10 mouse cellular contexts compared by ENCODE assay signal in genomic region chr2:72499074-72499721, GRCm38 (mm10). TPM values are rescaled to one million over a fixed set of nuclear protein-coding genes. Genes with fewer than 3 reads are reported as not detected.
A peak's percentile ranks its signal among the peaks of the same experiment; 100 is the strongest.
DNase-seq lines count a peak whose midpoint lies in the region; ATAC-seq and TF ChIP-seq lines count a peak whose summit lies in the region.
"Had no signal": no experiment of that assay in that cellular context is flagged by ENCODE, and none has a peak within 500 bp of the region (broad histone marks: within the 10 kb centered on the region; RNA-seq: fewer than 3 reads in every experiment).

No protein-coding gene starts in this region.

- TF ChIP-seq EP300 in heart, adult 2 months (IDR thresholded peaks at IDR 0.05; ENCODE audit: insufficient read depth, low read depth, low read length), result no peak

- peak overlapping the region; percentile 49; the same call in 1 of the 2 replicates for H3K27ac ChIP-seq in heart, embryonic 10.5 days
- H3K27ac ChIP-seq in heart, adult 2 months, result no peak overlapping the region
- H3K27ac ChIP-seq in hindbrain, embryonic 13.5 days, result peak overlapping the region; percentile 52
- no peak overlapping the region for H3K27ac ChIP-seq in midbrain, embryonic 12.5 days (replicated peaks)

- H3K27me3 ChIP-seq in heart, embryonic 10.5 days (ENCODE audit: insufficient read depth, poor library complexity, severe bottlenecking), result peaks cover 25% of the 10 kb centered on the region
- H3K27me3 ChIP-seq in heart, adult 2 months (ENCODE audit: control insufficient read depth, insufficient read depth, low read length), result no peaks in the 10 kb centered on the region
- peaks cover 50% of the 10 kb centered on the region for H3K27me3 ChIP-seq in hindbrain, embryonic 13.5 days
- peaks cover 72% of the 10 kb centered on the region for H3K27me3 ChIP-seq in midbrain, embryonic 12.5 days

- 6% methylated on average over 23 of the region's 23 CpGs for whole genome bisulfite sequencing in heart, embryonic 10.5 days
- WGBS in heart, adult 2 months, result 42% methylated on average over 23 of the region's 23 CpGs
- 2% methylated on average over 23 of the region's 23 CpGs for WGBS in hindbrain, embryonic 13.5 days
- WGBS in midbrain, embryonic 12.5 days, result 2% methylated on average over 23 of the region's 23 CpGs

- ATAC-seq in hindbrain, embryonic 13.5 days (ENCODE audit: low FRiP score), result 0 out of 2 replicates have a peak, but pooled peaks have one; percentile 32
- ATAC-seq in midbrain, embryonic 12.5 days (ENCODE audit: low FRiP score, low read depth), result 0 out of 2 replicates have a peak, but pooled peaks have one; percentile 38

- H3K36me3 ChIP-seq in heart, embryonic 10.5 days, result no peaks in the 10 kb centered on the region
- no peaks in the 10 kb centered on the region for H3K36me3 ChIP-seq in heart, adult 2 months (ENCODE audit: control insufficient read depth, insufficient read depth, low read length)
- no peaks in the 10 kb centered on the region for H3K36me3 ChIP-seq in hindbrain, embryonic 13.5 days
- no peaks in the 10 kb centered on the region for H3K36me3 ChIP-seq in midbrain, embryonic 12.5 days

- DNase-seq in heart, embryonic 10.5 days (ENCODE audit: low spot score), result no peak
- no peak for DNase-seq in heart, adult 2 months
- peak; percentile 66 for DNase-seq in embryo, embryonic 10 days (ENCODE audit: low spot score)
- no peak for DNase-seq in frontal cortex, postnatal 25 days (ENCODE audit: low spot score in 2 of 2)
- DNase-seq in spleen, adult 18-20 months, result no peak
- no peak for DNase-seq in spleen, postnatal 36 days (ENCODE audit: low spot score in 2 of 2)
- DNase-seq: layer of hippocampus, adult 9-11 months had no signal

- no peak for TF ChIP-seq CTCF in heart, adult 2 months (IDR thresholded peaks at IDR 0.05)

- intact Hi-C loops in heart, adult 2 months (cut with DNase I), result no loop called here

- peak overlapping the region; percentile 48 for H3K4me3 ChIP-seq in heart, embryonic 10.5 days
- H3K4me3 ChIP-seq in heart, adult 2 months, result no peak overlapping the region
- peak overlapping the region; percentile 28 for H3K4me3 ChIP-seq in hindbrain, embryonic 13.5 days
- peak overlapping the region; percentile 22; the same call in 1 of the 2 replicates for H3K4me3 ChIP-seq in midbrain, embryonic 12.5 days
- H3K4me3 ChIP-seq: myocyte had no signal

- no peak for TF ChIP-seq POLR2A in heart, adult 2 months (IDR thresholded peaks at IDR 0.05; ENCODE audit: insufficient read depth, low read depth, low read length)

- H3K79me2 ChIP-seq in heart, adult 2 months (replicated peaks; ENCODE audit: control insufficient read depth, insufficient read depth, low read length), result no peaks in the 10 kb centered on the region

- no peak overlapping the region for H3K9ac ChIP-seq in heart, adult 2 months (ENCODE audit: low read depth, low read length)
- peak overlapping the region; percentile 67 for H3K9ac ChIP-seq in hindbrain, embryonic 13.5 days
- no peak overlapping the region; the same call in 1 of the 2 replicates for H3K9ac ChIP-seq in midbrain, embryonic 12.5 days (replicated peaks)

- no peaks in the 10 kb centered on the region for H3K9me3 ChIP-seq in heart, embryonic 10.5 days
- no peaks in the 10 kb centered on the region for H3K9me3 ChIP-seq in hindbrain, embryonic 13.5 days
- H3K9me3 ChIP-seq in midbrain, embryonic 12.5 days, result no peaks in the 10 kb centered on the region

- peak overlapping the region; percentile 61 for H3K4me2 ChIP-seq in hindbrain, embryonic 13.5 days
- peak overlapping the region; percentile 53 for H3K4me2 ChIP-seq in midbrain, embryonic 12.5 days (replicated peaks)

- peaks cover 5% of the 10 kb centered on the region; the same call in 1 of the 2 replicates for H3K4me1 ChIP-seq in heart, embryonic 10.5 days
- H3K4me1 ChIP-seq in heart, adult 2 months (ENCODE audit: control insufficient read depth, insufficient read depth, low read length), result no peaks in the 10 kb centered on the region
- peaks cover 12% of the 10 kb centered on the region for H3K4me1 ChIP-seq in hindbrain, embryonic 13.5 days (replicated peaks)
- peaks cover 19% of the 10 kb centered on the region for H3K4me1 ChIP-seq in midbrain, embryonic 12.5 days

RNA-seq across cellular contexts. Expression of gene Cdca7, which starts 23.2 kb away (rescaled TPM):
- polyA plus RNA-seq in heart, embryonic 10.5 days (2016; fragmentation: Nextera tagmentation; extraction: Ambion mirVana), result 72.0 and 119 TPM in 2 replicates
- 1 to 10 TPM; 1.2 to 1.9 TPM for total RNA-seq in heart, adult 2 months (2021)
- 2.3 and 2.5 TPM in 2 replicates for polyA plus RNA-seq in heart, adult 2 months (2012; rRNA removed)
- 29.3 and 30.2 TPM in 2 replicates for polyA plus RNA-seq in hindbrain, embryonic 13.5 days (2015; fragmentation: Nextera tagmentation; extraction: Ambion mirVana)
- 126 and 129 TPM in 2 replicates for polyA plus RNA-seq in midbrain, embryonic 12.5 days (2016; fragmentation: Nextera tagmentation; extraction: Ambion mirVana)

Comparison
In these comparisons a context has a peak if more than half of its experiments do, and no peak if none do; other contexts are left out.
1. H3K27ac ChIP-seq: peak in heart, embryonic 10.5 days (single experiment) and hindbrain, embryonic 13.5 days (single experiment); none in heart, adult 2 months (single experiment) and midbrain, embryonic 12.5 days (single experiment).